Mouse (Mus musculus) brown adipose tissue, adult 24 weeks (tissue): ENCODE measurements around the gene Ccdc71. TPM values are rescaled to one million over a fixed set of nuclear protein-coding genes. Genes with fewer than 3 reads are reported as not detected.
A peak's percentile ranks its signal among the peaks of the same experiment; 100 is the strongest.

Experiments used
- H3K27ac ChIP-seq: fragments of 200-500 bp; replicated peaks from 2 replicates; pipeline ENCODE4 v1.5.1; 2012; ENCODE audit warnings: low read depth, mild to moderate bottlenecking, low read length
- H3K4me1 ChIP-seq: fragments of 200-500 bp; 2 replicates; pipeline ENCODE4 v1.6.1; 2012; ENCODE audit warnings: low read length, mixed read lengths; ENCODE audit not compliant: control insufficient read depth, insufficient read depth, insufficient read length
- H3K4me3 ChIP-seq: fragments of 200-500 bp; 2 replicates; pipeline ENCODE4 v1.5.1; 2012; ENCODE audit warnings: low read depth, mild to moderate bottlenecking, low read length, moderate library complexity; ENCODE audit not compliant: insufficient read depth
- polyA plus RNA-seq: library from polyadenylated mRNA; stranded (reverse); fragments of >200 nt; gene quantifications from 2 replicates; pipeline ENCODE4 v1.2.4, GENCODE M21; 2012; ENCODE audit not compliant: missing spikeins, insufficient read depth, insufficient read length

The Ccdc71 gene
- polyA plus RNA-seq: 8.2 and 11.6 TPM in 2 replicates

DNA sequence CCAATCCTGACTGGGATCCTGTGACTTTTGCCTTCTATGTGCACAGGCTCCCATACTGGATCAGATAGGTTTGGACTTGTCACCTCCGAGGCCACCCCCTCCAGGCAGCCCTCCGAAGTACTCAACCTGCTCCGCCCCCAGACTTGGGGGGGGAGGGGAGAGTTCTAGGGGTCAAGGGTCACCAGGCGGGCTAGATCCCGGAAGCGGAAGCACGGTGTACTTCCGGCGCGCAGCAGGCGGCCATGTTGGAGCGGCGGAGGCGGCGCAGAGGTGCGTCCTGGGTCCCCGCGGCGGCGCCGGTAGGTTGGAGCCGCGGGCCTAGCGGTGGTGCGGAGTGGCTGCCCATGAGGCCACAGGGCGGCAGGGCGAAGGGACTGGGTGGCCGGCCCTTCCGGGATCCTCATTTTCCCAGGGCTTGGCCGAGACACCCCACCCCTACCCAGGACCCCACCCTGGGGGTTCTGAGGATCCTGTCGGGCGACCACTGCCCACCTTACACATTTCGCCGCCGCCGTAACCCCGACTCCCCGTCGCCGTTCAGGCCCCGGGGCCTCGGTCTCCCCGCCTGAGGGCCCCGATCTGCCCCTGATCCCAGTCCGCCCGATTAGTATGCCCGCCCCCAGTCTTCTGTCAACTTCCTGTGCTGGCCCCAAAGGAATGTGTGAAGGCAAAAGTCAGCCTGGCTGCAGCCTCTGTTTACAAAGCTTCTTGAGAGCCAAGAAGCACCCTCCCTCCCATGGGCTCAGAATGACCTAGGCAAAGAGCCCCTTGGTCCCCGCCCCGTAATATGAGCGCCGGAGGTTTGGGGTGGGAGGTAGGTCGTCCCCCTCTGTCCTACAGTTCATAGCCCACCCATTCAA lies at the start of gene Ccdc71:
Gene Ccdc71 (plus strand): TSS at position 209 of the 860 bp plus-strand sequence.
- H3K4me3 ChIP-seq: peak within 1 kb of the TSS; percentile 84

DNA sequence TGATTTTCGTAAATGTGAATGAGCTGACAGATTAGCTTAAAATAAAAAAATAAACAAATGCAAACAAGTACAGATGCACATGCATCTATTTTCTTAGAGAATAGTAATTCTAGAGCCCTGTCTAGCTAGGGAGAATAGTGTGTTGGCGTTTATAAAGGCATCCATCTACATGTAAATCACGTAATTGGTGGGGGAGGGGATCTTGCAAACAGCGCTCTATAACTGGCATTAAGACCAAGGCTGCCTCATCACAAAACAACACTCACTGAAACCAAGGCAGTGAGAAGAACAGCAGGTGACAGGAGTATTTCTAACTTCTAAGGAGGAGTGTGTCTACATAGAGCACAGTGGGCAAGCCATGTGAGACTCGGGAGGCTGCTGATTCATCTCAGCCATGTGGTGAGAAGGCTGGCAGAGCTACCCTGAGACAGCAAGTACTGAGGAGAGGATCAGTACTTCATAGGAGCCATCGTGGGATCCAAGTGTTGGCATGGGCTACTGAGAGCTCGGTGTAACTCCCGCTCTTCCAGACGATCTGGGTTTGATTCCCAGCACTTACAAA lies 48.9 kb upstream of the Ccdc71 start:
- Histone ChIP-seq H3K4me3 (no peak overlapping the region), H3K4me1 (no peaks in the 10 kb centered on the region), H3K27ac (no peak overlapping the region)

More for the DNA sequence above, at the start of gene Ccdc71:
- H3K27ac ChIP-seq: peak within 1 kb of the TSS; percentile 84
- H3K4me1 ChIP-seq: peaks cover 11% of the 10 kb centered on the region

DNA sequence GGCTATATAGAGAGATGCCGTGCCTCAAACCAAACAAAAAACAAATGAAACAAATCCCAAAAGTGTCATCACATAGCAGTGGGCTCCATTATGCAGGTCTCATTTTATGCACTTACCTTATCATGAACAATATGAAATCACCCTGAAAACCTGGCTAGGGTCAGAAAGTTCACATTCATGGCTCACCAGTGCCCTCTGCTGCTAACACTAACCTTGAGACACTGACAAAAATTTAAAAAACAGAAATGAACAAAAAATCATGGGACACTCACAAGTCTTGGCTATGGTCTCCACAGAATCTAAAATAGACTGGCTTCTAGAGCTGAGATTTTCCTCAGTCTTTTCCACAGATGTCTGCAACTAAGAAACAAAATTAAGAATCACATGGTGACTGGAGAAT lies 48.1 kb upstream of the Ccdc71 start:
- Histone ChIP-seq H3K4me1 (no peaks in the 10 kb centered on the region), H3K27ac (no peak overlapping the region), H3K4me3 (no peak overlapping the region)

DNA sequence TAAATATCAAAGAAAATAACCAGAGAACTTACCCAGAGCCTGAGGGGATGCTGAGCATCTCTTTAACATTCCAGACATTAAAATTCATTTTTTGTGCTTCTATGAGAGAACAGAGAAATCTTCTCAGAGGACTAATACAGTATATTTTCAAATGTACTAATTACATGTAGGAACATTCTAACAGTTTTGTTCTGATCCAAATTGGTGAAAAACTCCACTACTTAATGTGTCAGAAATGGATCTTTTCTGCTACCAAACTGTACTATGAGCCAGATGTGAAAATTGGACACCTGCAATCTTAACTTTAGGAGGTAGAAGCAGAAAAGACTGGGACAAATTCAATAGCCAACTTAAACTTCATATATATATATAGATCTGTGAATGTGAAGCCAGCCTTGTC lies 31.9 kb upstream of the Ccdc71 start, which contains the start of gene Ccdc36:
Gene Ccdc36 (minus strand): TSS at position 101 of the 400 bp plus-strand sequence.
- Histone ChIP-seq H3K4me1 (no peaks in the 10 kb centered on the region), H3K4me3 (no peak within 1 kb of the TSS)

DNA sequence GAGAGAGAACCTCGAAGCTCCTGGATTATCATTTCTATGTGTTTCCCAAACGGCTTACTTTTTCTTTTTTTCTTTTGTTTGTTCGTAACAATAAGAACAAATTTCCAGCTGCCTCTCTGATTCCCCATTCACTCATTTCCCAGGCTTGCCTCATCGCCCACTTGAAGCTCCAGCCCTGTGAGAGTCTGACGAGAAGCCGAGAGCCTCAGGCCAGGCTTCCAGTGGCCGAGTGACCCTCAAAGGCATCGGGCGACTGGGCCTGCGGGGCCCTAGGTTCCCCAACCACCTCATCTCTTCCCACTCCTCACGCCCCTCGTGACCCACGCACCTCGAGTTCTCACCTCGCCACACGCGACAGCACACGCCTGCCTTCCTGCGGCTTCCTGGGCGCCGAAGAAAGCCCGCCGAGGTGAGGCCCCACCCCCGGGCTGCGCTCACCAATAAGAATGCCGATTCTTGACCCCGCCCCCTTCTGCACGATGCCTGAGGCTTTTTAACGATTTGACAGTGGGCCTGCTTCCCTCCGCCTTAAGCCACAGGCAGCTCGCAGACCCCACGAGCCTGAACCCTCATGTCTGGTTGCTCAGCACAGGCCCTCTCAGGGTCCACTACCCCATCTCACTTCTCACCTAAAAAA lies 28.8 kb upstream of the Ccdc71 start:
- H3K4me1 ChIP-seq: no peaks in the 10 kb centered on the region
- H3K4me3 ChIP-seq: no peak overlapping the region; the same call in 1 of the 2 replicates

More for the DNA sequence above, 31.9 kb upstream of the Ccdc71 start, which contains the start of gene Ccdc36:
- no peak within 1 kb of the TSS for H3K27ac ChIP-seq

DNA sequence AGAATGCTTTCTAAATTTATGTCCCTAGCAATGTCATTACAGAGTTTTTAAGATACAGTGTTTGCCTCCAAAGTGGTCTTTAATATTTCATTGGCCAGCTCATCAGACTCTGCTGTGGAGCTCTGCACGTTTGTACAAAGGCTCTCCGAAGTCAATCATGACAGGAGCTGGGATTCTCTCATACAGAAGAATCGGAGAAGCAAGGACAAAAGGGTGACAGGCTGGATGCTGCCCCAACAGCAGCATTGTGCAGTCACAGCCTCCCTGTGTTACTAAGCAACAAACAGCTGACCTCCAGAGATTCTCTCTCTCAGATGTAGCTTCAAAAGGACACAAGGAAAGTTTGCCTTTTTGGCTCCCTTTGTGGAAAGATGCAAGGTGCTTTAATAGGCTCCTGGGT lies 24.1 kb upstream of the Ccdc71 start, which contains the start of gene BC048562:
Gene BC048562 (plus strand): TSS at position 301 of the 400 bp plus-strand sequence.
- no peak within 1 kb of the TSS for H3K4me3 ChIP-seq
- peaks cover 2% of the 10 kb centered on the region; the same call in 1 of the 2 replicates for H3K4me1 ChIP-seq
- no peak within 1 kb of the TSS for H3K27ac ChIP-seq

More for the DNA sequence above, 28.8 kb upstream of the Ccdc71 start:
- no peak overlapping the region for H3K27ac ChIP-seq

DNA sequence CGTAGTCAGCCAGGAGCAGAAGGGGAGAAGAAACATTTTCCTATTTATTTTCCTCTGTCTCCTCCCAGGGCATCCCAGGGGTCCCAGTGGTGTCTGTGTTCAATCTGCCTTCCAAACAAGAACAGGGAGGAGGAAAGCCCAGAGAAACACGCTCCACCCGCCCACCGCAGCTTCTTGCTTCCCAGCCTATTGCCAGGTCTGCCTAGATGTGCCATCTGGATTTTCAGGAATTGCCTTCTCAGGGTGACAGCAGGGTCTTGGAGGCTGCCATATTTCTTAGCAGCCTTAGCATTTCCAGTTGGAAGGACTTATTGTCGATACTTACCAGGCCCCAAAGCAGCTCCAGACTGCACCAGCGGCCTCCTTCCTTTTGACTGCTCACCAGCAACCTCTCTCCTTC lies 21.2 kb upstream of the Ccdc71 start:
- no peak overlapping the region for H3K27ac ChIP-seq
- H3K4me1 ChIP-seq: peaks cover 5% of the 10 kb centered on the region; the same call in 1 of the 2 replicates
- H3K4me3 ChIP-seq: no peak overlapping the region

DNA sequence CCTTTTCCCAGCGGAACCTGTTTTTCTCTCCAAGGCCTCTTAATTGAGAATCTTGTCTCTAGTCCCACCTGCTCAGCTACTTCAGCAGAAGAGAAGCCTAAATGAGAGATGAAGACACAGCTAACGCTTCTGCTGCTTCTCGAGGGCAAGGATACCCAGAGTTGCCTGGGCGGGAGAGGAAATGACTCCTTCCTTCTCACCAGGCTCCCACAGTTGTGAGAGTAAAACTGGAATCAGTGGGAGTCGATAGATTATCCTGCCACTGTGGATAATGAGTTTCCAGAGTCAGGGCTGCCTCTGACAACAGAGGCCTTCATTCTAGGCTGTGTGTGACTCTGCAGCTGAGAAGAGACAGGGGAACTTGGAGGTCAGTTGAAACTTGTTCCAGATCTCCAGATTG lies 19.8 kb upstream of the Ccdc71 start:
- Histone ChIP-seq H3K4me3 (no peak overlapping the region), H3K4me1 (peaks cover 5% of the 10 kb centered on the region; the same call in 1 of the 2 replicates), H3K27ac (no peak overlapping the region)

DNA sequence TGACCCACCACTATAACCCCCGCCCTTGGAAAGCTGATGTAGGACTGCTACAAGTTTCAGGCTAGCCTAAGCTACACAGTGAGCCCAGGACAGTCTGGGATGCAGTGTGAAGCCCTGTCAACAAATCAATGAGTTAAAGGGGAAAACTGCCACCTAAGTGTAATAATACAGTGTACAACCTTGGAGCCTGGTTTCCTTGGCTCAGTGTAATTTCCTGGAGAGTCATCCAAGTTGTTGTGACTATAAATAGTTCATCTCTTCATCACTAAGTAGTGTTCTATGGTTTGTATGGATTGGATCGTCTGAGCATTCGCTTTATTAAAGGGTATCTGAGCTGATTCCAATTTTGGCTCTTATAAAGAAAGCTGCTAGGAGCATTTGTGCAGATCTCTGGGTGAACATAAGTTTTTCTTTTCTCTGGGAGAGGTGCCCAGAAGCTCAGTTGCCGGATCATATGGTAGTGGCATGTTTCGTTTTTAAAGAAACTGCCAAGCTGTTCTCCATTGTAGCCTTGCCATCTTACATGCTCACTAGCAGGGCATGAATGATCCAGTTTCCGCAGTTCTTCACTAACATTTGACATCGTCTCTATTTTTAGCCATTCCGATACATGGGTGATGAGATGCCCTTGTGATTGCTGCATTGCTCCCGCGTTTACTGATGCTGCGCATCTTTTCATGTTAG lies 18.9 kb upstream of the Ccdc71 start:
- Histone ChIP-seq H3K4me3 (no peak overlapping the region), H3K4me1 (peaks cover 5% of the 10 kb centered on the region; the same call in 1 of the 2 replicates), H3K27ac (no peak overlapping the region)

DNA sequence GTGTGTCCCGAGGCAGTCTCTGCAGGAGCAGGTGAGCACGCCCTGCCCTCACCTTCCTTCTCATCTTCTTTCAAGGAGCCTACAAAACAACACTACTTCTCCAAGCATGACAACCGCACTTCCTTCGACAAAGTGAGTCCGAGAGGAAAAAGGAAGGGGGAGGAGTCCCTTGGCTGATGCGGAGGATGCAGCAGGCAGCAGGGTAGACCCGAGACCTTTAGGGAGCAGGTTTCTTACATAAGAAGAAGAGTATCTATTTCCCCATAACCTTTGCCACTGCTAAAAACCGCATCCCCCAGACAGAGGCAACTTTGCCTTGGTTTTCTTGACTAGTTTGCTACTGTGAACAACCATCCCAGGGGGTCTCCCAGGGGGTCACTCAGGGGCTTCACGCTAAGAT lies 15.2 kb upstream of the Ccdc71 start:
- peaks cover 5% of the 10 kb centered on the region; the same call in 1 of the 2 replicates for H3K4me1 ChIP-seq
- no peak overlapping the region for H3K27ac ChIP-seq

DNA sequence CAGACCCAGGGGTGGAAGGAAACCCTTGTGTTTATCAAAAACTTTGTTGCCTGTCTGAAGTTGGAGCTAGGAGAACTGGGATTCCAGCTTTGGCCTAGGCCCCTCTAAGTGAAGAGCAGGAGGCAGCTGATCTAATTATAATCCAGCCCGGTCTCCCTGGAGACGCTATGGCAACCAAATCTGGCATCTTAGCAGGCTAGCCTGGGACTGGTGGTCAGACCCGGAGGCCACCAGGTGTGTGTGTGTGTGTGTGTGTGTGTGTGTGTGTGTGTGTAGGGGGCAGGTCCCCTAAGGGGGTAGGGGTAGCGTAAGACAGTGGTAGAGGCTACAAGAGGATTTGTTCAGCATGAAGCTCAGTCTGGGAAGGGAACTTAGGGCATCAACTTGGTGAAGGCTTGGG lies 10.5 kb upstream of the Ccdc71 start:
- Histone ChIP-seq H3K27ac (no peak overlapping the region), H3K4me3 (no peak overlapping the region), H3K4me1 (no peaks in the 10 kb centered on the region)

More for the DNA sequence above, 15.2 kb upstream of the Ccdc71 start:
- no peak overlapping the region for H3K4me3 ChIP-seq

DNA sequence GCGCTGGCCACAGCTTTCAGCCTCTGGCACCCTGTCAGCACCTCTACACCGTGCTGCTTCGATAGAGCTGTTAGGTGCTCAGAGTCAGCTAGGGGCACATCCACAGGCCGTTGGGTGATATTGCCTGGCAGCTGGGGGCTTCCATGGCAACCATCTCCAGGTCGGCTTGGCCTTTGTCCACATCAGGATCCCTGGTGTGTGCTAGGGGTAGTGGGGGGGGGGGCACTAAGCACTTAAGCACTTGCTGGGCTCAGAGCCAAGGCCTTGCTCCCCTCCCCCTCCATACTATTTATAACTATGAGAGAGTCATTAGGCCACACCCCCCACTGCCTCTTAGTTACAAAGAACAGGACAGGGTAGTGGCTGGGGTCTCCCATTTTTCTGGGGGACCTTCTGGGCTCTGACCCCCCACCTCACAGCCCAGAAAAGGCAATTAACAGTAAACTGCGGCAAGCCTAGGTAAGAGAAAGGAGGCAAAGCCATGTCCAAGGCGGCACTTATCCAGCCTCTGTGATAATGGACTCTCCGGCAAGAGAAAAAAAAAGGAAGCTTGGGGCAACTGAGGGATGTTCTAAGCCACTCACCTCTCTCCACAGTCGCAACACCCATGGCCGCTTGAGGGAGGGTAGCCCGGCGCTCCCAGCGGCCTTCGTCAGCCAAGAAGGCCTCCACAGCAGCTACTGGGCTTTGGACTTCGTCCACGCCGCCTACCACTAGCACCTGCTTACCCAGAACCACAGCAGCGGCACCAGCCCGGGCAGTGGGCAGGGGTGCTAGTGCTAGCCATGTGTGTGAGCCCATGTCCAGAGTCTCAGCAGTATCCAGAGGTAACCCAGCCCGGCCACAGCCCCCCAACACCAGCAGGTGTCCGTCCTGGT lies 9.8 kb upstream of the Ccdc71 start:
- no peak overlapping the region for H3K4me3 ChIP-seq
- no peaks in the 10 kb centered on the region for H3K4me1 ChIP-seq
- H3K27ac ChIP-seq: no peak overlapping the region

DNA sequence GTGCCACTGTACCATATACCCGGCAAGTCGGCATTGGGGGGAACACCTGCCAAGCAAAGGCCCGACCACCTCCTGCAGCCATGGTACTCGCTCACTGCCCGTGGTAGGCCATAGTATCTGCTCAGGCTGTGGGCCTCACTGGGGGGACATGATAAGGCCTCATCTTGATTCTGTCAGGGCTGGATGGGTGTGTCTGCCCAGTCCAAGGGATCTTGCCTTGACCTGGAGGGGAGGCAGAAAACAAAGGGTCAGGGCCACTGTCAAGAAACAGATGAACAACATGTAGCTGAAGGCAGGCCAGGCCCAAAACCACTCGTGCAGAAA lies 9.2 kb upstream of the Ccdc71 start:
- H3K27ac ChIP-seq: no peak overlapping the region
- H3K4me3 ChIP-seq: no peak overlapping the region
- no peaks in the 10 kb centered on the region for H3K4me1 ChIP-seq

DNA sequence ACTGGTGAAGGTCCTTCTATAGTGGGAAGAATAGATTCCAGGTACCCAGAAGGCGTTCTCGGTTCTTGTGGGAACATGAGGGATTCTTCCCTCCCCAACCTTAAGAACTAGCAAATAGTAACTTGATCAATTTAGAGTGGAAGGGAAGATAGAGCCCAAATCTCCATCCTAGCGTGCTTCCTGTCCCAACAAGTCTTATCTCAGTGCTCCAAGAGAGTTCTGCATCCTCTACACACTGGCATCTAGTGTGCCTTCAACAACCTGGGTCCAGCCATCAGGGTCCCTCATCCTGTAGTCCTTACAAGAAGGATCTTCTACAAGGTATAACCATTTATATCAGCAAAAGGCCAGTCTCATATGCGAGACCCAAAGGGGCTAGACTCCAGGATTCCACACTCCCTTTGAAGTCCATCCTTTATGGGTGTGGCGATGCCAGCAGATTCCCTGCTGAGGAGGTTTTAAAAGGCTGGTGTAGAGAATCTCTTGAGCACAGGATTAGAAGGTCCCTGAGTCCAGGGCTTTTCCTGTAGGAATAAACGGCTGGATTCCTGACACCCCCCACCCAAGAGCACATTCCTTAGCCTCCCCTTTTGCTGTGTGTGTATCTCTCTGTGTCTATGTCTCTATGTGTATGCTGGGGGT lies 8.7 kb upstream of the Ccdc71 start:
- Histone ChIP-seq H3K4me3 (peak overlapping the region; percentile 66), H3K27ac (no peak overlapping the region), H3K4me1 (no peaks in the 10 kb centered on the region)
